Mouse (Mus musculus): ENCODE measurements around the gene Kmt5c. TPM values are rescaled to one million over a fixed set of nuclear protein-coding genes. Genes with fewer than 3 reads are reported as not detected.

Gene Kmt5c
- polyA plus RNA-seq, 2 experiments: 37.8 to 78.7 TPM

- H3K9ac ChIP-seq (replicated peaks): no peak overlapping the region
- H3K4me1 ChIP-seq (replicated peaks; ENCODE audit: control insufficient read depth in 2 of 2, insufficient read depth in 2 of 2, low read length in 1 of 2): no peaks in the 10 kb centered on the region
- no peaks in the 10 kb centered on the region for H3K36me3 ChIP-seq (replicated peaks; ENCODE audit: control insufficient read depth, insufficient read depth, low read depth)
- WGBS (ENCODE audit: insufficient replicate concordance): 14% methylated on average over 20 of the region's 20 CpGs
- H3K9me3 ChIP-seq (ENCODE audit: control insufficient read depth, low read length): no peaks in the 10 kb centered on the region
- TF ChIP-seq EP300 (IDR thresholded peaks at IDR 0.05; ENCODE audit: low read depth) (no peak), CTCF (IDR thresholded peaks at IDR 0.05; ENCODE audit: low read depth) (no peak)
- H3K4me3 ChIP-seq (ENCODE audit: insufficient read depth in 1 of 2, low read depth in 2 of 2, low read length in 2 of 2): no peak overlapping the region
- ATAC-seq (ENCODE audit: insufficient read depth): no peak
- no peak overlapping the region for H3K4me2 ChIP-seq (ENCODE audit: low read depth)
- DNase-seq (ENCODE audit: low read depth in 3 of 3, low spot score in 3 of 3): no peak
- no peak overlapping the region for H3K27ac ChIP-seq
- H3K27me3 ChIP-seq (ENCODE audit: control insufficient read depth, insufficient read depth, low read length): peaks cover 56% of the 10 kb centered on the region
These were observed 38.1 kb downstream of the Kmt5c start for GRCm38 (mm10) chr7:4777851-4778637.

GRCm38 (mm10) chr7:4779921-4780320 lies 40.0 kb downstream of the Kmt5c start:
- H3K9me3 ChIP-seq (ENCODE audit: control insufficient read depth, low read length): no peaks in the 10 kb centered on the region
- ATAC-seq (ENCODE audit: insufficient read depth) (no peak), DNase-seq (ENCODE audit: low read depth in 3 of 3, low spot score in 3 of 3) (no peak)
- no peak overlapping the region for H3K27ac ChIP-seq
- H3K4me1 ChIP-seq (replicated peaks; ENCODE audit: control insufficient read depth in 2 of 2, insufficient read depth in 2 of 2, low read length in 1 of 2): peaks cover 4 to 7% of the 10 kb centered on the region in 2 experiments
- no peak overlapping the region for H3K4me2 ChIP-seq (ENCODE audit: low read depth)
- 12% methylated on average over 5 of the region's 5 CpGs for WGBS (ENCODE audit: insufficient replicate concordance)
- no peak overlapping the region for H3K4me3 ChIP-seq (ENCODE audit: insufficient read depth in 1 of 2, low read depth in 2 of 2, low read length in 2 of 2)
- H3K27me3 ChIP-seq (ENCODE audit: control insufficient read depth, insufficient read depth, low read length): peaks cover 44% of the 10 kb centered on the region
- TF ChIP-seq CTCF (IDR thresholded peaks at IDR 0.05; ENCODE audit: low read depth): no peak
- TF ChIP-seq EP300 (IDR thresholded peaks at IDR 0.05; ENCODE audit: low read depth): no peak
- no peak overlapping the region for H3K9ac ChIP-seq (replicated peaks)
- no peaks in the 10 kb centered on the region for H3K36me3 ChIP-seq (replicated peaks; ENCODE audit: control insufficient read depth, insufficient read depth, low read depth)

- Histone ChIP-seq H3K4me1 (replicated peaks; ENCODE audit: control insufficient read depth in 2 of 2, insufficient read depth in 2 of 2, low read length in 1 of 2) (peaks cover 4 to 7% of the 10 kb centered on the region in 2 experiments), H3K4me2 (ENCODE audit: low read depth) (no peak overlapping the region), H3K36me3 (replicated peaks; ENCODE audit: control insufficient read depth, insufficient read depth, low read depth) (no peaks in the 10 kb centered on the region), H3K9me3 (ENCODE audit: control insufficient read depth, low read length) (no peaks in the 10 kb centered on the region), H3K27me3 (ENCODE audit: control insufficient read depth, insufficient read depth, low read length) (peaks cover 22% of the 10 kb centered on the region), H3K27ac (no peak overlapping the region), H3K4me3 (ENCODE audit: insufficient read depth in 1 of 2, low read depth in 2 of 2, low read length in 2 of 2) (no peak overlapping the region), H3K9ac (replicated peaks) (no peak overlapping the region)
- WGBS (ENCODE audit: insufficient replicate concordance): 23% methylated on average over 3 of the region's 3 CpGs
- TF ChIP-seq CTCF (IDR thresholded peaks at IDR 0.05; ENCODE audit: low read depth): no peak
- no peak for TF ChIP-seq EP300 (IDR thresholded peaks at IDR 0.05; ENCODE audit: low read depth)
- DNase-seq (ENCODE audit: low read depth in 3 of 3, low spot score in 3 of 3): no peak
- ATAC-seq (ENCODE audit: insufficient read depth): no peak
These were observed 42.2 kb downstream of the Kmt5c start for GRCm38 (mm10) chr7:4782130-4782529.

- 60% methylated on average over 2 of the region's 2 CpGs for WGBS (ENCODE audit: insufficient replicate concordance)
- Histone ChIP-seq H3K27me3 (ENCODE audit: control insufficient read depth, insufficient read depth, low read length) (peaks cover 16% of the 10 kb centered on the region), H3K9me3 (ENCODE audit: control insufficient read depth, low read length) (no peaks in the 10 kb centered on the region), H3K4me2 (ENCODE audit: low read depth) (peak within 1 kb of the TSS; percentile 20; the same call in 1 of the 2 replicates), H3K36me3 (replicated peaks; ENCODE audit: control insufficient read depth, insufficient read depth, low read depth) (no peaks in the 10 kb centered on the region), H3K4me1 (replicated peaks; ENCODE audit: control insufficient read depth in 2 of 2, insufficient read depth in 2 of 2, low read length in 1 of 2) (peaks cover 4 to 9% of the 10 kb centered on the region in 2 experiments), H3K4me3 (ENCODE audit: insufficient read depth in 1 of 2, low read depth in 2 of 2, low read length in 2 of 2) (no peak within 1 kb of the TSS), H3K9ac (replicated peaks) (no peak within 1 kb of the TSS), H3K27ac (no peak within 1 kb of the TSS)
- no peak for DNase-seq (ENCODE audit: low read depth in 3 of 3, low spot score in 3 of 3)
- no peak for TF ChIP-seq EP300 (IDR thresholded peaks at IDR 0.05; ENCODE audit: low read depth)
- TF ChIP-seq CTCF (IDR thresholded peaks at IDR 0.05; ENCODE audit: low read depth): no peak
- no peak for ATAC-seq (ENCODE audit: insufficient read depth)
These were observed 42.8 kb downstream of the Kmt5c start, which contains the start of the genes Il11 and Tmem190 for GRCm38 (mm10) chr7:4782759-4783158. Gene Il11 (minus strand): TSS chr7:4782859. Gene Tmem190 (plus strand): TSS chr7:4782937.

GRCm38 (mm10) chr7:4783667-4784268 lies 43.9 kb downstream of the Kmt5c start:
- DNase-seq (ENCODE audit: low read depth in 3 of 3, low spot score in 3 of 3): no peak
- peaks cover 5% of the 10 kb centered on the region for H3K27me3 ChIP-seq (ENCODE audit: control insufficient read depth, insufficient read depth, low read length)
- H3K4me3 ChIP-seq (ENCODE audit: insufficient read depth in 1 of 2, low read depth in 2 of 2, low read length in 2 of 2): no peak overlapping the region
- peaks cover 9 to 15% of the 10 kb centered on the region in 2 experiments for H3K4me1 ChIP-seq (replicated peaks; ENCODE audit: control insufficient read depth in 2 of 2, insufficient read depth in 2 of 2, low read length in 1 of 2)
- no peak overlapping the region for H3K27ac ChIP-seq
- H3K36me3 ChIP-seq (replicated peaks; ENCODE audit: control insufficient read depth, insufficient read depth, low read depth): no peaks in the 10 kb centered on the region
- H3K9ac ChIP-seq (replicated peaks): no peak overlapping the region; the same call in 1 of the 2 replicates
- H3K4me2 ChIP-seq (ENCODE audit: low read depth): peak overlapping the region; percentile 20; the same call in 1 of the 2 replicates
- no peak for TF ChIP-seq CTCF (IDR thresholded peaks at IDR 0.05; ENCODE audit: low read depth)
- no peak for TF ChIP-seq EP300 (IDR thresholded peaks at IDR 0.05; ENCODE audit: low read depth)
- WGBS (ENCODE audit: insufficient replicate concordance): 43% methylated on average over 14 of the region's 14 CpGs
- no peaks in the 10 kb centered on the region for H3K9me3 ChIP-seq (ENCODE audit: control insufficient read depth, low read length)
- ATAC-seq (ENCODE audit: insufficient read depth): peak; percentile 70

All from liver, embryonic 14.5 days (tissue).